Mouse (Mus musculus) kidney, adult 2 months (tissue): ENCODE results near the gene Acad10.

Experiments
- CTCF ChIP-seq: fragments of 200-500 bp; conservative IDR thresholded peaks from 2 replicates; pipeline ENCODE4 v1.5.1; 2011; ENCODE audit warnings: low read depth, mild to moderate bottlenecking, control low read depth, low read length, moderate library complexity, mixed read lengths; ENCODE audit not compliant: insufficient read depth, insufficient read length
- POLR2A ChIP-seq: fragments of 200-500 bp; IDR thresholded peaks from one replicate; pipeline ENCODE4 v1.6.1; 2011; ENCODE audit warnings: low read depth, low read length, control low read depth

DNA sequence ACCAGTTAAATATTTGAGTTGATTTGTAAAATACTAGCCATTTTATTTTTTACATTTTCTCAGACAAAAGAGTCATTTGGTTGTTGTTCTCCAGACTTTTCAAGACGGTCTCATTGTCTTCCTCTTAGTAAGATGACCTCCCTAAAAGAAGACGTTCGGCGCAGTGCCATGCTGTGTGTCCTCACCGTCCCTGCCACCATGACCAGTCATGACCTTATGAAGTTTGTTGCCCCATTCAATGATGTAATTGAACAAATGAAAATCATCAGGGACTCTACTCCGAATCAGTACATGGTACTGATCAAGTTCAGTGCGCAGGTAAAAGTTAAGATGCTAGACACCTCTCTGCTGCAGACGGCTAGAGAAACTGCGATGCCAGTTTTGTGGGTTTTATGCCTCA lies 4.7 kb upstream of the Acad10 start:
- no peak for TF ChIP-seq CTCF
- TF ChIP-seq POLR2A: no peak
